Mouse (Mus musculus) hematopoietic stem cell, adult 5-6 weeks (primary cell): ENCODE results near the gene Gm20715. TPM values are rescaled to one million over a fixed set of nuclear protein-coding genes. Genes with fewer than 3 reads are reported as not detected.
"Not testable (repeated sequence)": the region's sequence is repeated elsewhere in the genome, so short reads cannot be mapped to it uniquely, and the experiment has no call there.

Source experiments
- ATAC-seq, 2 experiments: fragments of 125-278 bp in 1 of 2; replicated peaks in 1 of 2; 2 replicates each; pipeline ENCODE4 v1.8.0; 2016 to 2017; ENCODE audit warnings: inconsistent platforms in 2 of 2, mild to moderate bottlenecking in 2 of 2, moderate number of reproducible peaks in 2 of 2, low read depth in 1 of 2, moderate TSS enrichment in 1 of 2; ENCODE audit not compliant: low FRiP score in 2 of 2, poor library complexity in 2 of 2, severe bottlenecking in 2 of 2, insufficient read depth in 1 of 2, low TSS enrichment in 1 of 2
- total RNA-seq: library from RNA; stranded (forward); fragments of 172-1452, 232-1000 nt; gene quantifications from 2 replicates; pipeline ENCODE4 v1.2.3, GENCODE M21; 2017

The Gm20715 gene
- total RNA-seq, 1 experiment from 2014 or later, result not detected

DNA sequence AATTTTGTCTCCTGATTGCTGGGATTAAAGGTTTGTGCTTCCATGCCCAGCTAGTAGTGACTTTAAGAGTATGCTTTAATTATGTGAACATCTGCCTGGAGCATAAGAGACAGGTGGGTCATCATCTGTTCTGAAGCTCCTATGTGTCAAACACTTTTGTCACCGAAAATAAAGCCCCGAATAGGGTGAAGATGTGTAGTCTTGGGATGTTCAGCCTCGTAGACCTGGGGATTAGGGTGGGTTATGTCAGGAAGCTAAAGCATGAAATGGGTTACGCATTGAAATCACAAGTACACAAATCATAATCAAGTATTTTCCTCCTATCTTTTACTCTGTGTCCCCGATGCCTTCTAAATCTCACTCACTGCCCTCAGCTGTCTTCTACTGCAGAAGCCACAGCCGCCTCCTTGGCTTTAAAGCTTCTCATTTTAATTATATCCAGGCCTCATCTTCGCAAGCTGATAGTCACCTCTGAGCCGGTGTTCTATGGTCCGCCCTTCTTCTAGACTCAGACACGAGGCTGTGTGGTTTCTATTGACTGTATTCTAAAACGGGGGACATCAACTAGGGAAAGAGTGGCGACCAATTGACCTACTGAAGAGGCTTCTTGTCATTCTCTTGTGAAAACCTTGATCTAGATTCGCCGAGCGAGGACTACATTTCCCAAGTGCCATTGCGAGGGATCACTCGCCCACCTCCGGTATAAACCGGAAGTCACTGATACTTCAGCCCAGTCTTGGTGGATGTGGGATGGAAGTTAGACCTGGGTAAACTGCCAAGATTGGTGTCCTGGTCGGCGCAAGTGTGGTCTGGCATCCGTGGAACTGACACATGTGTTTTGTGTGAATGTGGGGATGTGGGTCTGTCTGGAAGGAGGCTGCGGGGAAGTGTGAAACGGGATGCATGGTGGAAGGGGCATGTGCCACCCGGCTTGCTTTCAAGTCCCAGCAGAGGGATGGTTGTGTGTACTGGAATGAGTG is 11.8 kb upstream of the Gm20715 start, which contains the start of gene Smim17:
Gene Smim17, plus strand, starts transcription at position 720 of the 980 bp plus-strand sequence.
- peak; percentile 89 to 93 for ATAC-seq

DNA sequence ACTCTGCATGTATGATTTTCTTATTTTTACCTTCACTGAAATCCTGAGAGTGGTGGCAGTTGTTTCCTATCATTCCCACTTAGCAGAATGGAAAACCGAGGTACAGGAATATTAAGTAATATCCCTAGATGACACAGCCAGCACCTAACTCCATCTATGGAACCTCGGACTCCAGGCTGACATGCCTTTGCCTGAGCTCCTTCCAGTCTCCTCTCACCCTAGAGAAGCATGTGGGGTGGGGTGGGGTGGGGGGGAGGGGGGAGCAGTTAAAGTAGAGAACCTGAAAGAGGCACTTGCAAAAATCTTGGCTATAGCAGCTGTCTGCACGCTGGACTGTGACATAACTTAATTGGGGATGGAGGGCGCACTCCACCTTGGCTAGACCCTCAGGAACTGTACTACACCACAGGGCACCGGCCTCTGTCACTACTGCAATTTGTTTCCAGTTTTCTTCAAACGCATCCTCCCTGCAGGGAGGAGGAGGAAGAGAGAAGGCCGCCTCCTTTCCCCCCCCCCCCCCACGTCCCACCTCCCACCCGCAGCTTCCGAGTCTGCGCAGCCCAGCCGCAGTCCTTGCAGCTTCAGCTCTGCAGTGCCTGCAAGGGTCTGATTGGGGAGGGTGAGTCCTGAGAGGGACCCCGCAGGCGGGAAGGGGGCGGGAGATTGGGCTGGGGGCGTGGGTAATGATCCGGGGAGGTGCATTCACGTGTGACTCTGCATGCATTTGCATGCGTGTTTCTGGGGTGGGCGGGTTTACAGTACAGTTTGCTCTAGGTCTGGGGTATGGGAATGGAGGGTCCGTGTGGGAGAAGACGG is 4.8 kb downstream of the Gm20715 start:
- ATAC-seq, result no peak

GRCm38 (mm10) chr7:6415442-6415787 is 5.3 kb downstream of the Gm20715 start:
- ATAC-seq, result no peak

DNA sequence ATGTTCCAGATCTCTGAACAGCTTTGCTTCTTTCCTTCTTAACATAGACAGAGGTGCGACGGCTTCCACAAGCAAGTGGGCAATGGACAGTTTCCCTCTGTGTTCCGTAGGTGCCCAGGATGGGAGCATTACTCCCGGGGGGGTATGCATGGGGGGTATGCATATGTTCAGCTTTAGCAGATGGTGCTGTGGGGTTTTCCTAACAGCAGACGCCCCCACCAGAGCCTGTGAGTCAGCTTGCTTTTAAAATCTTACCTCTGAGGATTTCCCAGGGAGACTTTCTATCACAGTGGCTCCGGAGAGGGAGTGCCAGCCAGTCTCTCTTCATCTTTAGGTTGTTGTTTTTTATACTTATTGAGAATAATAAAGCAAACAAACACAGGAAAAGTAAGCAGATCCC is 9.8 kb downstream of the Gm20715 start:
- no peak for ATAC-seq

- ATAC-seq, result no peak
These were observed 19.3 kb downstream of the Gm20715 start for GRCm38 (mm10) chr7:6429381-6429780.

DNA sequence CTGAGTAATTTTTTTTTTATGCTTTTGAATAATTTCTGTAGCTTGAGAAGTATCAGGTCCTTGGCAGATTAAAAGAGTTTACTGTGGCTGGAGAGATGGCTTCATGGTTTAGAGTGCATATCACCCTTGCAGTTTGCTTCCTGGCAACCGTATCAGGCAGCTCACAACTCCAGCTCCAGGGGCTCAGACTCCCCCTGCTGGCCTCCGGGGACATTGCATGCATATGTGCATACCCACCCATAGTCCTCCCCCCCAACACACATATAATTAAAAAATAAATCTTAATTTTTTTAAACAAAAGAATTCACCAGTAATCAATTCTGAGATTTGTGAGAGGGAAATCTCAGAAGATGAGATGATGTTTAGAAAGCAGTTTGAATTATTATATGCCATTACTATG is 20.3 kb downstream of the Gm20715 start:
- peak; percentile 51 to 66; a peak in 1 of 4 replicates for ATAC-seq

DNA sequence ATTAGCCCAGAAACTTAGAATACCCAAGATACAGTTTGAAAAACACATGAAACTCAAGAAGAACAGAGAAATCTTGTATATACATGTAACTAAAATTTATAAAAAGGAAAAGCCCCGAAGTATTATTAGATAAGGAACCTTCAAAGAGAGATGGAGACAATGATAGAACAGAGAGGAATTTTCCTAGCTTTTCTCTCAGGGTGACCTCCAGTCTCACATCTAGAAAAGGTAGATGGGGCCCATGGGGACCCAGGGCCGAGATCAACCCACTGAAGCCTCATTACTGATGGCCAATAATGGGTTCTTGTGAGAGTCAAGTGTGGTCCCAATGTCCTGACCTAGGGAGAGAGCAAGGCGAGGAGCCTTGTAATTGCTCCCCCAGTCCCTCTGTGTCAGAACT is 28.3 kb downstream of the Gm20715 start, which contains the start of gene Olfr1344:
Gene Olfr1344, plus strand, starts transcription at position 301 of the 400 bp plus-strand sequence.
- no peak for ATAC-seq

- ATAC-seq, result no peak
These were observed 31.1 kb downstream of the Gm20715 start for GRCm38 (mm10) chr7:6441173-6441572.

- ATAC-seq, result no peak
These were observed 37.7 kb downstream of the Gm20715 start for GRCm38 (mm10) chr7:6447771-6448170.

DNA sequence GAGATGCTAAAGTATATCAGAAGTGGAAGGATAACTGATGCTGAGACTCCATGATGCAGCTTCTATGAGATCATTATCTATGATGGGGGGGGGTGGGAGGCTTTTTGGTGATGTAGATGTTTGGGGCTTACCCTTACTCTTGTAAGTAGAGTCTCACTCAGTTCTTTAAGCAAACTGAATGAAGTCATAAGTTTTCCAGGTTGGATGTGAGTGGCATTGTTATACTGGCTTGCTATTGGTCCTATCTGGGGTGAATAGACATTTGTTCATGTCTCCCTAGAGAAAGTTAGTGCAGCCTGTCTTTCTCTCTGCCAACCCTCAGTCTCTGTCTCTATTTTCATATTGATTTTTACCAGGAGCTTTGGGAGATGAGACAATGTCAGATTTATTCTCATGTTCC is 45.8 kb downstream of the Gm20715 start, which contains the start of gene Olfr1336:
Gene Olfr1336, plus strand, starts transcription at position 301 of the 400 bp plus-strand sequence.
- no peak for ATAC-seq

- ATAC-seq, result no peak
These were observed 46.3 kb downstream of the Gm20715 start for GRCm38 (mm10) chr7:6456399-6456798.

DNA sequence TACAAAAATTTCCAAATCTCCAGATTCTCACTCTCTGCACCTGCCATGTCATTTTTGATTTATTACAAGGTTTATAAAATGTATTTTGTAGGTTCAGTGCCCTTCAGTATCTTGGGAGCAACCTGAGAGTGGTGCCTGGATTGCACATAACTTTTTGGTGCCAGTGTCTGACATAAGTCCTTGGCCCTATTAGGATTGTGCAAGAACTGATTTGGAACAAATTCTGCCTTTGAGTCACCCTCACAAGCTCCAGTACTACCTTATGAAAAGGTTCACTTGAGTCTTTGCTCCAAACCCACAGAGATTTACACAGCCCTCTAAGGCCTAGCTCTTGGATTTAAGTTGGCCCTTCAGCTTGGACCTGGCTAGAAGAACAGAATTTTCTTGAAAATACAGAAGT is 56.9 kb downstream of the Gm20715 start, which contains the start of gene Olfr1346:
Gene Olfr1346, plus strand, starts transcription at position 151 of the 400 bp plus-strand sequence.
- ATAC-seq, result no peak

GRCm38 (mm10) chr7:6477633-6478032 is 67.6 kb downstream of the Gm20715 start:
- not testable (repeated sequence) for ATAC-seq

DNA sequence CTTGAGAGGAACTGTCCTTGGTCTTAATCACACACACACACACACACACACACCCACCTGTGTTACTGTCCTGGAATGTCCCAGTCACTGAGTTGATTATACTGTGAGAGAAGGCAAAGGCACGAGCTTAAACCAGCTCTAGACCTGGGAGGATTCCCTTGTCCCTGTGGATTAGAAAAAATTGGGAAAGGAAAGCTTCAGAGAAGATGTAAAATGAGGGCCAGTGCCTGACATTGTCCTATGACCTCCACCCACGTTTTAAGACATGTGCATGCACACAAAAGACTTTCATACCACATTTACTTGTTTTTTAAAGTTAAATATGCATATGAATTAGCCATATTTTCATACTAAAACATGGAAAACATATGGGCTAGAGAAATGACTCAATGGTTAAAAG is 76.8 kb downstream of the Gm20715 start, which contains the start of gene Olfr5:
Gene Olfr5, minus strand, starts transcription at position 101 of the 400 bp plus-strand sequence.
- no peak for ATAC-seq
